Mouse (Mus musculus) hindbrain, embryonic 15.5 days (tissue): ENCODE measurements around the gene Foxp1. TPM values are rescaled to one million over a fixed set of nuclear protein-coding genes. Genes with fewer than 3 reads are reported as not detected.

ENCODE experiments used
- ATAC-seq: fragments of 200-750 bp; cut with Nextera tagmentation; 2 replicates; pipeline ENCODE4 v1.8.0; 2017; ENCODE audit warnings: low read depth, moderate number of reproducible peaks, moderate TSS enrichment; ENCODE audit not compliant: low FRiP score
- H3K27ac ChIP-seq: fragments of 300-500 bp; sonication (generic); replicated peaks from 2 replicates; pipeline ENCODE4 v1.5.1; 2015; ENCODE audit warnings: mild to moderate bottlenecking, inconsistent platforms
- H3K27me3 ChIP-seq: fragments of 300-500 bp; sonication (generic); 2 replicates; pipeline ENCODE4 v1.6.1; 2015; ENCODE audit warnings: control low read depth, inconsistent platforms
- H3K36me3 ChIP-seq: fragments of 300-500 bp; sonication (generic); 2 replicates; pipeline ENCODE4 v1.6.1; 2015; ENCODE audit warnings: control low read depth, inconsistent platforms
- H3K4me1 ChIP-seq: fragments of 300-500 bp; sonication (generic); replicated peaks from 2 replicates; pipeline ENCODE4 v1.6.1; 2015; ENCODE audit warnings: control low read depth, inconsistent platforms
- H3K4me2 ChIP-seq: fragments of 300-500 bp; sonication (generic); 2 replicates; pipeline ENCODE4 v1.6.1; 2015; ENCODE audit warnings: moderate library complexity, mild to moderate bottlenecking, inconsistent platforms
- H3K4me3 ChIP-seq: fragments of 300-500 bp; sonication (generic); 2 replicates; pipeline ENCODE4 v1.5.1; 2015; ENCODE audit warnings: mild to moderate bottlenecking, inconsistent platforms
- H3K9ac ChIP-seq: fragments of 300-500 bp; sonication (generic); 2 replicates; pipeline ENCODE4 v1.6.1; 2015; ENCODE audit warnings: inconsistent platforms
- H3K9me3 ChIP-seq: fragments of 300-500 bp; sonication (generic); 2 replicates; pipeline ENCODE4 v1.6.1; 2016; ENCODE audit warnings: control low read depth, inconsistent platforms
- WGBS: fragments of 180-500 bp; shearing (Covaris S2); methylation state at CpG from one replicate; pipeline ENCODE4 v1.1.7; 2015; 5-methylcytosine and 5-hydroxymethylcytosine counted together
- polyA plus RNA-seq: library from polyadenylated mRNA; unstranded; fragments of >200 nt; fragmentation: Nextera tagmentation; extraction: Ambion mirVana; gene quantifications from 2 replicates; pipeline ENCODE4 v1.2.1, GENCODE M21; 2015

Foxp1 gene
- polyA plus RNA-seq, 1 experiment from 2014 or later: 74.2 TPM

DNA sequence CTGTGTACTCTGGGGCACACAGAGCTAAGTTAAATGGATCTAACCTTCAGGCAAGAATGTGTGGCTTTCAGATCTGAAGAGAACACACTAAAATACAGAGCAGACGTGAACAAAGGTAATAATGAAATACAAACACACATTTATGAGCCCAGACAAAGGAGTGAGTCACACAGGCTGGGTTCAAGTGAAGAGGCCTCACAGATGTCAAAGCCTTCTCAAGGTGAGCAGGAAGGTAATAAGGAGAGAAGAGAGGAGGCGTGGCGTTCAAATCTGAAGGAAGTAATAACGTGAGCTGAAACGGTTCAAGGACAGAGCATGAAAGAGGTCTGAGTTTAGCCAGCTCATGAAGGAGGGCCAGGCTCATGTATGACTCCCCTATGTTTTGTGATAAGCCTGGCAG lies 301.4 kb downstream of the Foxp1 start:
- H3K27me3 ChIP-seq: no peaks in the 10 kb centered on the region
- no peaks in the 10 kb centered on the region for H3K9me3 ChIP-seq
- H3K36me3 ChIP-seq: no peaks in the 10 kb centered on the region
- WGBS: 92% methylated on average over 5 of the region's 5 CpGs
- ATAC-seq: no peak
- H3K27ac ChIP-seq: no peak overlapping the region
- H3K4me1 ChIP-seq: peaks cover 3% of the 10 kb centered on the region; the same call in 1 of the 2 replicates
- H3K4me2 ChIP-seq: no peak overlapping the region
- no peak overlapping the region for H3K4me3 ChIP-seq
- H3K9ac ChIP-seq: no peak overlapping the region

GRCm38 (mm10) chr6:99220472-99220871 lies 302.0 kb downstream of the Foxp1 start:
- no peak overlapping the region for H3K27ac ChIP-seq
- H3K4me3 ChIP-seq: no peak overlapping the region
- no peaks in the 10 kb centered on the region for H3K36me3 ChIP-seq
- H3K27me3 ChIP-seq: no peaks in the 10 kb centered on the region
- H3K9ac ChIP-seq: no peak overlapping the region
- no peaks in the 10 kb centered on the region for H3K9me3 ChIP-seq
- WGBS: 97% methylated on average over 3 of the region's 3 CpGs
- no peak overlapping the region for H3K4me2 ChIP-seq
- ATAC-seq: no peak
- peaks cover 3% of the 10 kb centered on the region; the same call in 1 of the 2 replicates for H3K4me1 ChIP-seq

DNA sequence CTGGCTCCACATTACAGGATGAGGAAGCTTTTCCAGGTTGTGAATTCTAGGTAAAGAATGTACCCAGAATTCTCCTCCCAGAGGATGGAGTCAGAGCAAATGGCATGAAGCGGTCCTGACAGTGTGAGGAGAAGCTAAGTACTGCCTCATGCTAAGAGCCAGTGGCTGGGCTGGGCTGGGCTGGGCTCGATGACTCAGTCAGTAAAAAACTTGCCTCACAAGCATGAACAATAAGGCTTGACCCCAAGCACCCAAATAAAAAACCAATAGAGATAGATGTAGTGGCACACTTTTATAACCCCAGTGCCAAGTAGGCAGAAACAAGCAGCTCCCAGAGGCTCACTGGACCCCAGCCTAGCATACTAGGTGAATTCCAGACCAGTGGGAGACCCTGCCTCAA lies 304.7 kb downstream of the Foxp1 start:
- no peaks in the 10 kb centered on the region for H3K9me3 ChIP-seq
- no peak overlapping the region for H3K4me3 ChIP-seq
- no peak overlapping the region for H3K9ac ChIP-seq
- H3K4me2 ChIP-seq: no peak overlapping the region
- ATAC-seq: no peak
- H3K27me3 ChIP-seq: no peaks in the 10 kb centered on the region
- H3K4me1 ChIP-seq: no peaks in the 10 kb centered on the region
- H3K27ac ChIP-seq: no peak overlapping the region
- no peaks in the 10 kb centered on the region for H3K36me3 ChIP-seq
- WGBS: 80% methylated on average over 2 of the region's 2 CpGs

- 77% methylated on average over 6 of the region's 7 CpGs for WGBS
- peak; percentile 27; the same call in 1 of the 2 replicates for ATAC-seq
- Histone ChIP-seq H3K4me2 (no peak overlapping the region), H3K4me1 (no peaks in the 10 kb centered on the region), H3K9ac (no peak overlapping the region), H3K36me3 (no peaks in the 10 kb centered on the region), H3K27me3 (no peaks in the 10 kb centered on the region), H3K27ac (no peak overlapping the region), H3K9me3 (no peaks in the 10 kb centered on the region), H3K4me3 (no peak overlapping the region)
These were observed 305.4 kb downstream of the Foxp1 start for GRCm38 (mm10) chr6:99217155-99217554.

GRCm38 (mm10) chr6:99212461-99212860 lies 310.1 kb downstream of the Foxp1 start:
- ATAC-seq: no peak
- Histone ChIP-seq H3K9me3 (no peaks in the 10 kb centered on the region), H3K4me2 (no peak overlapping the region), H3K4me1 (peaks cover 2% of the 10 kb centered on the region; the same call in 1 of the 2 replicates), H3K27ac (no peak overlapping the region), H3K9ac (no peak overlapping the region), H3K27me3 (no peaks in the 10 kb centered on the region), H3K4me3 (no peak overlapping the region), H3K36me3 (no peaks in the 10 kb centered on the region)
- 87% methylated on average over 4 of the region's 4 CpGs for WGBS

- peaks cover 5% of the 10 kb centered on the region; the same call in 1 of the 2 replicates for H3K4me1 ChIP-seq
- H3K4me3 ChIP-seq: no peak overlapping the region
- 78% methylated on average over 5 of the region's 5 CpGs for WGBS
These were observed 310.7 kb downstream of the Foxp1 start for GRCm38 (mm10) chr6:99211663-99212333.

DNA sequence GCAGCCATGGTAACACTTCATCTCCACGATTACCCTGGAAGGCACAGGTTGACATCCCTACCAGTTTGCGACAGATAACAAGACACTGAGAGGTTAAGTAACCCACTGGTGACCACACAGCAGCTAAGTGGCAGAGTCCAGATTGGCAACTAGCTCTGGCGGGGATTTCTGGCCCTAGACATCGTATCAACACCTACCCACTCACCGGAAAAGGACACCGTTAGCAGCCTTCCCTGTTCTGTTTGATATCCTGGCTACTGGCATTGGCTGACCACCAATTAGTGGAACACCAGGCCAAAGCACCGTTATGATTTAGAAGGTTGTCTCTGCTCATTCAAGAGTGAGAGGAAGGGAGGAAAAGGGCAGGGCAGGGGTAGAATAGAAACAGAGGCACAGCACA lies 312.4 kb downstream of the Foxp1 start:
- H3K9me3 ChIP-seq: no peaks in the 10 kb centered on the region
- no peak overlapping the region for H3K9ac ChIP-seq
- H3K36me3 ChIP-seq: no peaks in the 10 kb centered on the region
- peaks cover 14% of the 10 kb centered on the region for H3K4me1 ChIP-seq
- H3K27me3 ChIP-seq: no peaks in the 10 kb centered on the region
- ATAC-seq: no peak
- no peak overlapping the region for H3K4me2 ChIP-seq
- no peak overlapping the region for H3K4me3 ChIP-seq
- 74% methylated on average over 7 of the region's 7 CpGs for WGBS
- no peak overlapping the region for H3K27ac ChIP-seq

More at GRCm38 (mm10) chr6:99211663-99212333, 310.7 kb downstream of the Foxp1 start:
- Histone ChIP-seq H3K4me2 (no peak overlapping the region), H3K27ac (no peak overlapping the region), H3K9ac (no peak overlapping the region), H3K27me3 (no peaks in the 10 kb centered on the region), H3K9me3 (no peaks in the 10 kb centered on the region), H3K36me3 (no peaks in the 10 kb centered on the region)
- no peak for ATAC-seq

DNA sequence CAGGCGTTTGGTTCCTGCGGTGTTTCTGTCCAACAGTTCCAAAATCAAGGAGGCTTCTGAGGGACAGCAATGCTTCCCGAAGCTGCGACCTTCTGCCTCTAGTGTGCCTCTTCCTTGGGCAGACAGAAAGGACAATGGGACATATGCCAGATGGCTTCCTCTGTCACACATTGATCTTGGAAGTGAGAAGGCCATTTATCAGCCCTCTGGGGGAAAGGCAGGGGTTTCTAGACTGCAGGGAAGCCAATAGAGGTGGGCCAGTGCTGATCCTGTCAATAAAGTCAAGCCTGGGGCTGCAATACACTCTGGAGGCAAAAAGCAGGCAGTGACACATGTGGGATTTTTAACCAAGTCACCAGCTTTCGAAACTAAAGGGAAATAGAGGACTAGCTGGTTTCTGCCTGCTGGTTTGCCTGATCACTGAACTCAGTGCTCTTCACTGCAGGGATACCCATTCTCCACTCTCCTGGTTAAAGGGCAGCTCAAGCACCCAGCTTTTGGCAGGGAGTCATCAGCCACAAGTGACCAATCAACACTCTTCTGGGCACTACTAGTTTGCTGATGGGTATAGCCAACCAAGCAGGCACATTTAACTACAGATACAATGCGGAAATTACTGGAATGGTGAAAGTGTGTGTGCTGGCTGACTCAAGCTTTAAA lies 315.2 kb downstream of the Foxp1 start:
- no peaks in the 10 kb centered on the region for H3K36me3 ChIP-seq
- H3K4me2 ChIP-seq: no peak overlapping the region
- WGBS: 35% methylated on average over 6 of the region's 6 CpGs
- no peaks in the 10 kb centered on the region for H3K27me3 ChIP-seq
- no peak for ATAC-seq
- H3K9ac ChIP-seq: no peak overlapping the region
- H3K4me3 ChIP-seq: no peak overlapping the region
- peaks cover 29% of the 10 kb centered on the region for H3K4me1 ChIP-seq
- H3K27ac ChIP-seq: no peak overlapping the region
- H3K9me3 ChIP-seq: no peaks in the 10 kb centered on the region

DNA sequence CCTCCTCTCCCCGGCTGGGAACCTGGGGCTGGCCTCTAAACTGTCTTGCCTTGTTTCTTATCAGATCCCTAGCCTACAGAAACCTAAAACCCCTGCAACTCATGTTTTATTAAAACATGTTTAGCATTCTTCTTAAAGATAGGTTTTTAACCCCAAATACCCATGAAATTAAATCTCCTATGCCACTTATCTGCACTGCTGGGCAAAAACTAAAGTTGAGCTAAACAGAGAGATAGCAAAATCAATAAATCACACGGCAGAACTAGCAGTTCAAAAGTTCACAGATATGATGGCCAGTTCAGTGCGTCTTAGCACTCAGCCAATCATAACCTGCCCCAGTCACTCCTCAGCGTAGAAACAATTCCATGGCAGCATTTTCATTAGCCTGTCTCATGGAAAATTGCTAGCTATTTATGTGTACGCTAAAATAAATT lies 316.1 kb downstream of the Foxp1 start:
- Histone ChIP-seq H3K36me3 (no peaks in the 10 kb centered on the region), H3K9me3 (no peaks in the 10 kb centered on the region), H3K4me2 (no peak overlapping the region), H3K9ac (no peak overlapping the region), H3K27ac (no peak overlapping the region), H3K4me1 (peaks cover 31% of the 10 kb centered on the region), H3K4me3 (no peak overlapping the region), H3K27me3 (no peaks in the 10 kb centered on the region)
- WGBS: 27% methylated on average over 5 of the region's 5 CpGs
- no peak for ATAC-seq

- no peak for ATAC-seq
- Histone ChIP-seq H3K36me3 (no peaks in the 10 kb centered on the region), H3K4me3 (no peak overlapping the region), H3K9me3 (no peaks in the 10 kb centered on the region), H3K9ac (no peak overlapping the region), H3K4me2 (no peak overlapping the region), H3K4me1 (peaks cover 38% of the 10 kb centered on the region), H3K27me3 (no peaks in the 10 kb centered on the region), H3K27ac (no peak overlapping the region)
- 41% methylated on average over 13 of the region's 13 CpGs for WGBS
These were observed 316.7 kb downstream of the Foxp1 start for GRCm38 (mm10) chr6:99205587-99206436.

DNA sequence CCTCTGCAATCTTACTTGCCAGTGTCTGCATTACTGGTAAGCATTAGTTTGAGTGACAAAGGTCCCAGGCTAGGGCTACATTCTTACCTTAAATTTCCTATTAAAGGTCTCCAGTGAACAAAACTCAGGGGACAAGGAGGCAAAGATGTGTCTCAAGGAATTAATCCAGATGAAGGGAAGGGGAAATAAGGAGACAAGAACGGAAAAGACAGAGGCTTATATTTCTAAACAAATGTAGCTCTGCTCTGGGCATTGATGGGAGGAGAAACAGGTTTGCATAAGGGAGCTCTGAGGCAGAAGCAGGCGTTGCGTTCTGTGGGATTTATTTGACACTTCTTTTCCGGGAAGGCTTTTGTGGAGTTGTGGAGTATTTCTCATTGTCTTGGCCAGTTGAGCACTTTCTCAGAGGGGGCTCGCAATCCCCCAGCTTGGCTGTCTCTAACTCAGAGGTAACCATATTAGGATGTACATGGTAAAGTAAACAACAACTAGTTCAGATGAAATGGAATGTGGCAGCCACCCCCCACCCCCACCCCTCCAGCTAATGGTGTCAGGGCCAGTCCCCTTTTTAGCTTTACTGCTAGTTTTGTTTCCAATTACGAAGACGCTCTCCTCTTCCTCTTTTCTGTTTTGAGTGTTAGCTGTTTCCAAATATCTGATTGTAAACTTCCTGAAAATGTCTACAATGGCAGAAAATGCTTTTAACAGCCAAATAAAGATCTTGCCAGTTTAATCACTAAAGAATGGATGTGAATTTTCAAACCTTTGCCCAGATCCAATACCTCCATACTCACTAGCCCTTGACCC lies 317.5 kb downstream of the Foxp1 start:
- no peaks in the 10 kb centered on the region for H3K27me3 ChIP-seq
- H3K9ac ChIP-seq: no peak overlapping the region
- H3K4me3 ChIP-seq: no peak overlapping the region
- no peaks in the 10 kb centered on the region for H3K36me3 ChIP-seq
- ATAC-seq: no peak
- H3K27ac ChIP-seq: no peak overlapping the region
- H3K9me3 ChIP-seq: no peaks in the 10 kb centered on the region
- 29% methylated on average over 7 of the region's 7 CpGs for WGBS
- no peak overlapping the region for H3K4me2 ChIP-seq
- H3K4me1 ChIP-seq: peaks cover 44% of the 10 kb centered on the region
